In the genomic region with DNA sequence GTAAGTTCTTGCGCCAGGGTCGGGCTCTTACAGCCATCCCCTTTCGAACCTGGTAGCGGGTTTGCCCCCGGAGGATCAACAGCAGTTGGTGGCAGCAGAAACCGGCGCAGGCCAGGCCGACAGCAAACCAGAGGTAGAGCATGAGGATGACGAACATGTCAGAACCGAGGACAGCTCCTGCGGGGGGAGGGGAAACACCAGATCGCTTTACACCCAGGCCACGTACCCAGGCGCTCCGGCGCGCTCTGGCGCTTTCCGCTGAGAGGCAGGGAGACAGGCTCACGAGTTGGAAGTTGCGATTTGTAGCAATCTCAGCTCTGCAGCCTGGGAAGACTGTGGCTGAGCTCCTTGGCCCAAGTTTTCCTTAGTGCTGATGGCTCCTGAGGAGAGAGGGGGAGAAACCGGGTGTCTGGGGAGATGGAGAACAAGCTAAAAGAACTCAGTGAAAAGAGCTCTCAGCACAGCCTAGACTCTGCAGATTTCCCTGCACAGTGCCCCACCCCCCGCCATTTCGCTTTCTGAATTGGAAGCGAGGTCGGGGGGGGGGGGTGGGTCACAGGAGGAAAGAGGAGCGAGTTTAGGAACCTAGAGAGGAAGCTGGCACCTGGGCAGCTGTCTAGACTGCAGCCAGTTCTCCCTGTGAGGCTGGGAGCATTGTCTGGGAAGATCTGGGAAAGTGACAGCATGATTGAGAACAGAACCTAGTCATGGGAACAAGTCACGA, we compare ENCODE assay signal across 8 mouse cellular contexts. TPM values are rescaled to one million over a fixed set of nuclear protein-coding genes. Genes with fewer than 3 reads are reported as not detected.
DNase-seq lines count a peak whose midpoint lies in the region; ATAC-seq and TF ChIP-seq lines count a peak whose summit lies in the region.

No protein-coding gene starts in this region.

- no peak for TF ChIP-seq RAD21 in MEL (IDR thresholded peaks at IDR 0.05; ENCODE audit: low read depth, low read length)

- H3K9me3 ChIP-seq in MEL (replicated peaks; ENCODE audit: insufficient read depth, low read length), result no peaks in the 10 kb centered on the region
- no peaks in the 10 kb centered on the region for H3K9me3 ChIP-seq in hindbrain, embryonic 13.5 days
- no peaks in the 10 kb centered on the region for H3K9me3 ChIP-seq in midbrain, embryonic 12.5 days

- H3K27ac ChIP-seq in MEL (ENCODE audit: control insufficient read depth, low read depth, low read length), result no peak overlapping the region
- peak overlapping the region; percentile 20; the same call in 1 of the 2 replicates for H3K27ac ChIP-seq in hindbrain, embryonic 13.5 days
- H3K27ac ChIP-seq in midbrain, embryonic 12.5 days (replicated peaks), result no peak overlapping the region

- intact Hi-C loops in left cerebral cortex, postnatal 14 days (cut with DNase I), result no loop called here

- H3K36me3 ChIP-seq in MEL (ENCODE audit: control insufficient read depth in 1 of 2, insufficient read depth in 2 of 2, low read length in 2 of 2), result no peaks in the 10 kb centered on the region
- no peaks in the 10 kb centered on the region for H3K36me3 ChIP-seq in hindbrain, embryonic 13.5 days
- no peaks in the 10 kb centered on the region for H3K36me3 ChIP-seq in midbrain, embryonic 12.5 days

- peak; percentile 45 for DNase-seq in MEL (ENCODE audit: low read depth, low spot score)
- peak; percentile 67 for DNase-seq in adrenal gland, postnatal 25 days
- DNase-seq in frontal cortex, postnatal 25 days (ENCODE audit: low spot score in 2 of 2), result peak; percentile 46 to 63
- DNase-seq in left cerebral cortex, postnatal 14 days (ENCODE audit: low spot score in 2 of 2), result peak; percentile 53 to 79
- peak; percentile 82 for DNase-seq in testis, postnatal 10 days (ENCODE audit: low spot score)
- DNase-seq in cerebellum, adult 8-10 months, result no peak

- no peak overlapping the region for H3K9ac ChIP-seq in MEL (ENCODE audit: control insufficient read depth, low read depth, low read length, poor library complexity, severe bottlenecking)
- H3K9ac ChIP-seq in hindbrain, embryonic 13.5 days, result peak overlapping the region; percentile 61
- H3K9ac ChIP-seq in midbrain, embryonic 12.5 days (replicated peaks), result no peak overlapping the region; the same call in 1 of the 2 replicates

- no peak overlapping the region for H3K4me3 ChIP-seq in MEL (ENCODE audit: control insufficient read depth in 1 of 2, insufficient read depth in 1 of 2, low read depth in 2 of 2, low read length in 2 of 2)
- peak overlapping the region; percentile 15 for H3K4me3 ChIP-seq in hindbrain, embryonic 13.5 days
- peak overlapping the region; percentile 27 for H3K4me3 ChIP-seq in midbrain, embryonic 12.5 days

- no peak for TF ChIP-seq EP300 in MEL (IDR thresholded peaks at IDR 0.05; ENCODE audit: low read depth in 1 of 2, low read length in 2 of 2)

- no peak for TF ChIP-seq CTCF in MEL (IDR thresholded peaks at IDR 0.05 in 2 of 3, conservative IDR thresholded peaks at IDR 0.05 in 1 of 3; ENCODE audit: control insufficient read depth in 1 of 3, insufficient read depth in 1 of 3, low read depth in 2 of 3, low read length in 3 of 3, poor library complexity in 1 of 3, severe bottlenecking in 1 of 3)

- WGBS in hindbrain, embryonic 13.5 days, result 2% methylated on average over 28 of the region's 28 CpGs
- WGBS in midbrain, embryonic 12.5 days, result 2% methylated on average over 28 of the region's 28 CpGs

- no peaks in the 10 kb centered on the region for H3K79me2 ChIP-seq in MEL (ENCODE audit: control insufficient read depth, insufficient read depth, low read length, poor library complexity)

- no peaks in the 10 kb centered on the region; a peak in 1 of 4 replicates for H3K27me3 ChIP-seq in MEL (ENCODE audit: control insufficient read depth in 1 of 2, insufficient read depth in 2 of 2, low read length in 2 of 2)
- peaks cover 96% of the 10 kb centered on the region for H3K27me3 ChIP-seq in hindbrain, embryonic 13.5 days
- H3K27me3 ChIP-seq in midbrain, embryonic 12.5 days, result peaks cover 96% of the 10 kb centered on the region

- peak; percentile 68 for ATAC-seq in hindbrain, embryonic 13.5 days (ENCODE audit: low FRiP score)
- peak; percentile 53 for ATAC-seq in midbrain, embryonic 12.5 days (ENCODE audit: low FRiP score, low read depth)

- no peaks in the 10 kb centered on the region for H3K4me1 ChIP-seq in MEL (ENCODE audit: control insufficient read depth in 1 of 2, insufficient read depth in 2 of 2, low read length in 2 of 2)
- H3K4me1 ChIP-seq in hindbrain, embryonic 13.5 days (replicated peaks), result peaks cover 29% of the 10 kb centered on the region
- peaks cover 12% of the 10 kb centered on the region for H3K4me1 ChIP-seq in midbrain, embryonic 12.5 days

- H3K4me2 ChIP-seq in hindbrain, embryonic 13.5 days, result peak overlapping the region; percentile 47
- peak overlapping the region; percentile 51 for H3K4me2 ChIP-seq in midbrain, embryonic 12.5 days (replicated peaks)

- TF ChIP-seq POLR2A in MEL (IDR thresholded peaks at IDR 0.05; ENCODE audit: control insufficient read depth in 1 of 2, insufficient read depth in 1 of 2, low read depth in 1 of 2, low read length in 2 of 2, poor library complexity in 1 of 2), result no peak

TF ChIP-seq in MEL, 35 proteins besides CTCF, POLR2A, EP300 and RAD21:
- no peak for TF ChIP-seq ZNF384 (IDR thresholded peaks at IDR 0.05; ENCODE audit: low read depth, low read length)
- TF ChIP-seq HCFC1 (IDR thresholded peaks at IDR 0.05; ENCODE audit: low read depth, low read length), result no peak
- no peak for TF ChIP-seq JUND (IDR thresholded peaks at IDR 0.05; ENCODE audit: low read depth, low read length)
- TF ChIP-seq MAFK (IDR thresholded peaks at IDR 0.05; ENCODE audit: borderline replicate concordance, low read depth, low read length), result no peak
- TF ChIP-seq NRF1 (IDR thresholded peaks at IDR 0.05; ENCODE audit: insufficient read depth, low read depth, low read length, poor library complexity, severe bottlenecking), result no peak
- TF ChIP-seq TCF12 (IDR thresholded peaks at IDR 0.05; ENCODE audit: low read depth, low read length), result no peak
- no peak for TF ChIP-seq GATA1 (IDR thresholded peaks at IDR 0.05; ENCODE audit: low read depth, low read length)
- no peak for TF ChIP-seq POLR2AphosphoS2 (IDR thresholded peaks at IDR 0.05; ENCODE audit: low read length)
- TF ChIP-seq USF2 (IDR thresholded peaks at IDR 0.05; ENCODE audit: borderline replicate concordance in 1 of 2, insufficient read depth in 1 of 2, low read depth in 1 of 2, low read length in 2 of 2), result no peak

RNA-seq across cellular contexts. Expression of a gene that starts 6.6 kb away (rescaled TPM):
- total RNA-seq in MEL (2012; rRNA removed), result not detected in 2 replicates
- polyA plus RNA-seq in MEL (2012; ENCODE audit: insufficient read depth in 1 of 2, insufficient read length in 2 of 2, low read depth in 1 of 2, low replicate concordance in 2 of 2, missing spikeins in 1 of 2), result under 1 TPM in 1 of 2 experiments, not detected in 1; 0.10 TPM
- 0.86 and 1.9 TPM in 2 replicates for total RNA-seq in adrenal gland, postnatal 25 days (2021)
- 12.1 and 13.4 TPM in 2 replicates for polyA plus RNA-seq in hindbrain, embryonic 13.5 days (2015; fragmentation: Nextera tagmentation; extraction: Ambion mirVana)
- 10 to 100 TPM; 46.0 to 56.9 TPM for total RNA-seq in left cerebral cortex, postnatal 14 days (2021)
- polyA plus RNA-seq in midbrain, embryonic 12.5 days (2016; fragmentation: Nextera tagmentation; extraction: Ambion mirVana), result 0.98 and 1.9 TPM in 2 replicates

RNA-seq across cellular contexts. Expression of a gene that starts 36.8 kb away (rescaled TPM):
- total RNA-seq in MEL (2012; rRNA removed), result 22.5 and 24.8 TPM in 2 replicates
- polyA plus RNA-seq in MEL (2012; ENCODE audit: insufficient read depth in 1 of 2, insufficient read length in 2 of 2, low read depth in 1 of 2, low replicate concordance in 2 of 2, missing spikeins in 1 of 2), result 10 to 100 TPM; 27.5 to 98.1 TPM
- total RNA-seq in adrenal gland, postnatal 25 days (2021), result 29.9 and 31.0 TPM in 2 replicates
- 44.1 and 45.4 TPM in 2 replicates for polyA plus RNA-seq in hindbrain, embryonic 13.5 days (2015; fragmentation: Nextera tagmentation; extraction: Ambion mirVana)
- 10 to 100 TPM; 71.2 to 72.2 TPM for total RNA-seq in left cerebral cortex, postnatal 14 days (2021)
- polyA plus RNA-seq in midbrain, embryonic 12.5 days (2016; fragmentation: Nextera tagmentation; extraction: Ambion mirVana), result 44.3 and 46.4 TPM in 2 replicates

RNA-seq across cellular contexts. Expression of a gene that starts 37.5 kb away (rescaled TPM):
- total RNA-seq in MEL (2012; rRNA removed), result 0.04 TPM in 1 of 2 replicates, not detected in the other
- polyA plus RNA-seq in MEL (2012; ENCODE audit: insufficient read depth in 1 of 2, insufficient read length in 2 of 2, low read depth in 1 of 2, low replicate concordance in 2 of 2, missing spikeins in 1 of 2), result not detected
- 0.71 and 1.5 TPM in 2 replicates for total RNA-seq in adrenal gland, postnatal 25 days (2021)
- polyA plus RNA-seq in hindbrain, embryonic 13.5 days (2015; fragmentation: Nextera tagmentation; extraction: Ambion mirVana), result 6.8 and 7.3 TPM in 2 replicates
- total RNA-seq in left cerebral cortex, postnatal 14 days (2021), result 10 to 100 TPM; 41.2 to 43.1 TPM
- polyA plus RNA-seq in midbrain, embryonic 12.5 days (2016; fragmentation: Nextera tagmentation; extraction: Ambion mirVana), result 1.5 and 1.7 TPM in 2 replicates

Comparison
In these comparisons a context has a peak if more than half of its experiments do, and no peak if none do; other contexts are left out.
1. H3K4me3 ChIP-seq: peak in hindbrain, embryonic 13.5 days (single experiment) and midbrain, embryonic 12.5 days (single experiment); none in MEL (0 of 2).
2. RNA of a gene that starts 6.6 kb away (total RNA-seq): 46.0 to 56.9 TPM in left cerebral cortex, postnatal 14 days; 0.86 to 1.9 TPM in adrenal gland, postnatal 25 days and not detected in MEL; every median in the first group is over 10 times any median in the second.
3. RNA of a gene that starts 37.5 kb away (total RNA-seq): 41.2 to 43.1 TPM in left cerebral cortex, postnatal 14 days; 0.71 to 1.5 TPM in adrenal gland, postnatal 25 days and 0.04 TPM in MEL; every median in the first group is over 10 times any median in the second.